Mouse (Mus musculus) adrenal gland, adult 18-20 months (tissue): ENCODE measurements around the gene Erfe. TPM values are rescaled to one million over a fixed set of nuclear protein-coding genes. Genes with fewer than 3 reads are reported as not detected.

Experiments
- DNase-seq, 2 experiments: peaks; one replicate each; pipeline ENCODE4 v3.0.0; 2021 to 2022; ENCODE audit warnings: low spot score in 2 of 2
- total RNA-seq, 2 experiments: library from RNA; stranded (reverse); gene quantifications; 1 replicate in 1 of 2; 2 replicates in 1 of 2; pipeline ENCODE4 v1.2.3; 2021

Gene Erfe
- total RNA-seq, 2 experiments from 2014 or later, result 5.3 to 22.1 TPM

GRCm38 (mm10) chr1:91370055-91370454, 3.8 kb downstream of the Erfe start:
- DNase-seq, result peak in 1 of 2 experiments; percentile 36

- no peak for DNase-seq
These were observed 7.2 kb downstream of the Erfe start for GRCm38 (mm10) chr1:91373414-91373835.

- peak; percentile 68 to 77 for DNase-seq
These were observed 14.3 kb downstream of the Erfe start for GRCm38 (mm10) chr1:91380453-91381090.

GRCm38 (mm10) chr1:91381091-91381471, 14.9 kb downstream of the Erfe start:
- DNase-seq, result no peak

- DNase-seq, result no peak
These were observed 24.1 kb downstream of the Erfe start for GRCm38 (mm10) chr1:91390369-91390768.

- no peak for DNase-seq
These were observed 31.7 kb downstream of the Erfe start for GRCm38 (mm10) chr1:91397927-91398259.

- DNase-seq, result peak; percentile 75 to 79
These were observed 32.2 kb downstream of the Erfe start, which contains the start of gene Ilkap for GRCm38 (mm10) chr1:91398260-91399062. Ilkap (minus strand) TSS chr1:91398815.

GRCm38 (mm10) chr1:91404976-91405375, 38.7 kb downstream of the Erfe start:
- DNase-seq, result no peak

GRCm38 (mm10) chr1:91405406-91406169, 39.4 kb downstream of the Erfe start:
- DNase-seq, result no peak

- no peak for DNase-seq
These were observed 41.6 kb downstream of the Erfe start for GRCm38 (mm10) chr1:91407819-91408218.

GRCm38 (mm10) chr1:91411631-91412285, 45.5 kb downstream of the Erfe start:
- DNase-seq, result no peak

- DNase-seq, result peak in 1 of 2 experiments; percentile 53
These were observed 46.2 kb downstream of the Erfe start for GRCm38 (mm10) chr1:91412286-91413029.

GRCm38 (mm10) chr1:91413030-91413506, 46.8 kb downstream of the Erfe start:
- DNase-seq, result peak; percentile 85 to 87

GRCm38 (mm10) chr1:91413536-91413897, 47.3 kb downstream of the Erfe start:
- no peak for DNase-seq

GRCm38 (mm10) chr1:91413898-91414594, 47.8 kb downstream of the Erfe start, which contains the start of gene Hes6:
Hes6 (minus strand) TSS chr1:91414038.
- DNase-seq, result peak; percentile 55 to 60

GRCm38 (mm10) chr1:91414903-91415302, 48.7 kb downstream of the Erfe start:
- no peak for DNase-seq

GRCm38 (mm10) chr1:91415311-91415710, 49.1 kb downstream of the Erfe start:
- no peak for DNase-seq

GRCm38 (mm10) chr1:91417991-91418390, 51.8 kb downstream of the Erfe start:
- no peak for DNase-seq

GRCm38 (mm10) chr1:91419862-91420600, 53.8 kb downstream of the Erfe start:
- peak in 1 of 2 experiments; percentile 60 for DNase-seq
